Mouse (Mus musculus): ENCODE results near the gene E130114P18Rik.

E130114P18Rik gene

GRCm38 (mm10) chr4:97805255-97805654 is 27.4 kb upstream of the E130114P18Rik start:
- in situ Hi-C loops (cut with MboI, MseI) = no loop called here

GRCm38 (mm10) chr4:97804638-97805037 is 26.8 kb upstream of the E130114P18Rik start:
- in situ Hi-C loops (cut with MboI, MseI) = no loop called here

GRCm38 (mm10) chr4:97803791-97804190 is 25.9 kb upstream of the E130114P18Rik start:
- in situ Hi-C loops (cut with MboI, MseI) = no loop called here

- in situ Hi-C loops (cut with MboI, MseI) = no loop called here
Observed at GRCm38 (mm10) chr4:97796505-97796904, 18.6 kb upstream of the E130114P18Rik start.

- in situ Hi-C loops (cut with MboI, MseI) = no loop called here
Observed at GRCm38 (mm10) chr4:97795957-97796356, 18.1 kb upstream of the E130114P18Rik start.

GRCm38 (mm10) chr4:97794865-97795264 is 17.0 kb upstream of the E130114P18Rik start:
- in situ Hi-C loops (cut with MboI, MseI) = no loop called here

GRCm38 (mm10) chr4:97793931-97794330 is 16.1 kb upstream of the E130114P18Rik start:
- in situ Hi-C loops (cut with MboI, MseI) = no loop called here

- in situ Hi-C loops (cut with MboI, MseI) = no loop called here
Observed at GRCm38 (mm10) chr4:97788537-97788936, 10.7 kb upstream of the E130114P18Rik start.

- in situ Hi-C loops (cut with MboI, MseI) = no loop called here
Observed at GRCm38 (mm10) chr4:97787515-97787914, 9.6 kb upstream of the E130114P18Rik start.

GRCm38 (mm10) chr4:97786571-97786970 is 8.7 kb upstream of the E130114P18Rik start:
- in situ Hi-C loops (cut with MboI, MseI) = no loop called here

- in situ Hi-C loops (cut with MboI, MseI) = no loop called here
Observed at GRCm38 (mm10) chr4:97785547-97786271, 7.8 kb upstream of the E130114P18Rik start.

- in situ Hi-C loops (cut with MboI, MseI) = no loop called here
Observed at GRCm38 (mm10) chr4:97784236-97784635, 6.4 kb upstream of the E130114P18Rik start.

- in situ Hi-C loops (cut with MboI, MseI) = no loop called here
Observed at GRCm38 (mm10) chr4:97783073-97783879, 5.4 kb upstream of the E130114P18Rik start.

GRCm38 (mm10) chr4:97782497-97782896 is 4.6 kb upstream of the E130114P18Rik start:
- in situ Hi-C loops (cut with MboI, MseI) = no loop called here

- in situ Hi-C loops (cut with MboI, MseI) = no loop called here
Observed at GRCm38 (mm10) chr4:97782069-97782468, 4.2 kb upstream of the E130114P18Rik start.

GRCm38 (mm10) chr4:97780666-97781435 is 3.0 kb upstream of the E130114P18Rik start:
- in situ Hi-C loops (cut with MboI, MseI) = no loop called here

- in situ Hi-C loops (cut with MboI, MseI) = no loop called here
Observed at GRCm38 (mm10) chr4:97780024-97780423, 2.1 kb upstream of the E130114P18Rik start.

- in situ Hi-C loops (cut with MboI, MseI) = no loop called here
Observed at GRCm38 (mm10) chr4:97779003-97779930, 1.4 kb upstream of the E130114P18Rik start.

- in situ Hi-C loops (cut with MboI, MseI) = no loop called here
Observed at GRCm38 (mm10) chr4:97778211-97779002, 529 bp upstream of the E130114P18Rik start.

- in situ Hi-C loops (cut with MboI, MseI) = no loop called here
Observed at GRCm38 (mm10) chr4:97777081-97777705, 685 bp downstream of the E130114P18Rik start.
